Mouse (Mus musculus) mouse trophoblast stem cell (cell line): ENCODE data around the gene Plxdc1.

ENCODE experiments used
- in situ Hi-C, 2 experiments: fragments of 300-500 bp; cut with MseI, MboI; formaldehyde crosslinking; loops; 2 replicates in 1 of 2; 3 replicates in 1 of 2; pipeline ENCODE4 v1.15.1; 2025

The Plxdc1 gene

GRCm38 (mm10) chr11:97987551-97988526 is 1.6 kb upstream of the Plxdc1 start:
- in situ Hi-C loops = loop anchor here (5.0 kb wide), 1 partner anchor 51 kb away; no protein-coding TSS in a partner anchor

GRCm38 (mm10) chr11:97986738-97987465 is 658 bp upstream of the Plxdc1 start:
- in situ Hi-C loops = loop anchor here (5.0 kb wide), 1 partner anchor 50 kb away; no protein-coding TSS in a partner anchor

GRCm38 (mm10) chr11:97983983-97984382 is 2.3 kb downstream of the Plxdc1 start:
- in situ Hi-C loops = no loop called here

GRCm38 (mm10) chr11:97983506-97983905 is 2.7 kb downstream of the Plxdc1 start:
- in situ Hi-C loops = no loop called here

GRCm38 (mm10) chr11:97982721-97983120 is 3.5 kb downstream of the Plxdc1 start:
- in situ Hi-C loops = no loop called here

GRCm38 (mm10) chr11:97980531-97980966 is 5.7 kb downstream of the Plxdc1 start:
- in situ Hi-C loops = no loop called here

GRCm38 (mm10) chr11:97979824-97980495 is 6.3 kb downstream of the Plxdc1 start:
- in situ Hi-C loops = no loop called here

- in situ Hi-C loops = no loop called here
These were observed 7.9 kb downstream of the Plxdc1 start for GRCm38 (mm10) chr11:97978392-97978791.

GRCm38 (mm10) chr11:97977797-97978196 is 8.4 kb downstream of the Plxdc1 start:
- in situ Hi-C loops = no loop called here

- in situ Hi-C loops = loop anchor here in 1 of 2 experiments (5.0 kb wide), 1 partner anchor 67 kb away; no protein-coding TSS in a partner anchor
These were observed 11.5 kb downstream of the Plxdc1 start for GRCm38 (mm10) chr11:97974746-97975145.

GRCm38 (mm10) chr11:97974141-97974540 is 12.1 kb downstream of the Plxdc1 start:
- in situ Hi-C loops = loop anchor here in 1 of 2 experiments (5.0 kb wide), 1 partner anchor 67 kb away; no protein-coding TSS in a partner anchor

GRCm38 (mm10) chr11:97972434-97972833 is 13.8 kb downstream of the Plxdc1 start:
- in situ Hi-C loops = loop anchor here in 1 of 2 experiments (5.0 kb wide), 1 partner anchor 65 kb away; no protein-coding TSS in a partner anchor

- in situ Hi-C loops = loop anchor here in 1 of 2 experiments (5.0 kb wide), 1 partner anchor 64 kb away; no protein-coding TSS in a partner anchor
These were observed 15.0 kb downstream of the Plxdc1 start for GRCm38 (mm10) chr11:97971232-97971631.

GRCm38 (mm10) chr11:97970771-97971170 is 15.5 kb downstream of the Plxdc1 start:
- in situ Hi-C loops = loop anchor here in 1 of 2 experiments (5.0 kb wide), 1 partner anchor 63 kb away; no protein-coding TSS in a partner anchor

- in situ Hi-C loops = no loop called here
These were observed 17.9 kb downstream of the Plxdc1 start for GRCm38 (mm10) chr11:97968385-97968784.

GRCm38 (mm10) chr11:97967114-97967513 is 19.1 kb downstream of the Plxdc1 start:
- in situ Hi-C loops = no loop called here

- in situ Hi-C loops = no loop called here
These were observed 25.3 kb downstream of the Plxdc1 start for GRCm38 (mm10) chr11:97960907-97961306.

- in situ Hi-C loops = no loop called here
These were observed 27.0 kb downstream of the Plxdc1 start for GRCm38 (mm10) chr11:97959300-97959680.

- in situ Hi-C loops = no loop called here
These were observed 27.5 kb downstream of the Plxdc1 start for GRCm38 (mm10) chr11:97958641-97959299.

- in situ Hi-C loops = no loop called here
These were observed 29.2 kb downstream of the Plxdc1 start for GRCm38 (mm10) chr11:97956905-97957560.
